Comparison of ENCODE assay signal across 10 mouse cellular contexts in the genomic region with DNA sequence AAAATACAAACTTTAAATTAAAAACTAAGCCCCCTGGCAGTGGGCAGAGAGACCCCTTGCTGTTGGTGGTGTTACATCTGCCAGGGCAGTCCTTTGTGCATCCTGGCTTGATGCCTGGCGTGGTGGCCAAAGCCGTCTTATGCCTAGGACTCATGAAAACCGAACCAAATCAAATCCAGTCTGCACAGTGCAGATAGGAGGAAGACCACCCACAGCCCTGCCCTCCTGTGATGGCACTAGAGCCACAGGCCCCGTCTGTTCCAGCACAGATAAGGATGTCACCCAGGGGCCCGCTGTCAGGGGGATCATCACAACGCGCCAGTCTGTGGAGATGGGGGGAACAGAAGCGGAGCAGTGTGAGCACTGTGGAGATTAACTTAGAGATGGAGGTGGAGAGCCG. TPM values are rescaled to one million over a fixed set of nuclear protein-coding genes. Genes with fewer than 3 reads are reported as not detected.
A peak's percentile ranks its signal among the peaks of the same experiment; 100 is the strongest.
DNase-seq lines count a peak whose midpoint lies in the region; ATAC-seq and TF ChIP-seq lines count a peak whose summit lies in the region.
"Had no signal": no experiment of that assay in that cellular context is flagged by ENCODE, and none has a peak within 500 bp of the region (broad histone marks: within the 10 kb centered on the region; RNA-seq: fewer than 3 reads in every experiment).

No protein-coding gene starts in this region.

- no peak for ATAC-seq in hindbrain, embryonic 13.5 days (ENCODE audit: low FRiP score)
- ATAC-seq in hindbrain, embryonic 11.5 days (ENCODE audit: low FRiP score): no peak
- ATAC-seq in liver, embryonic 15.5 days (ENCODE audit: insufficient read depth): peak; percentile 59
- ATAC-seq: midbrain, embryonic 13.5 days had no signal

- TF ChIP-seq CTCF in CH12.LX (conservative IDR thresholded peaks at IDR 0.05 in 1 of 2, IDR thresholded peaks at IDR 0.05 in 1 of 2; ENCODE audit: low read depth in 2 of 2, low read length in 2 of 2): no peak
- TF ChIP-seq CTCF in cerebellum, adult 2 months (IDR thresholded peaks at IDR 0.05; ENCODE audit: borderline replicate concordance, insufficient read depth, low read depth, low read length): no peak

- peaks cover 30% of the 10 kb centered on the region for H3K79me2 ChIP-seq in CH12.LX (replicated peaks; ENCODE audit: control insufficient read depth, extremely low read depth, insufficient read depth, poor library complexity, severe bottlenecking)

- TF ChIP-seq POLR2A in CH12.LX (IDR thresholded peaks at IDR 0.05; ENCODE audit: low read depth, low read length): no peak
- no peak for TF ChIP-seq POLR2A in cerebellum, adult 2 months (IDR thresholded peaks at IDR 0.05; ENCODE audit: borderline replicate concordance, insufficient read depth, low read length)

- H3K4me1 ChIP-seq in hindbrain, embryonic 13.5 days (replicated peaks): peaks cover 41% of the 10 kb centered on the region
- H3K4me1 ChIP-seq in hindbrain, embryonic 11.5 days (replicated peaks; ENCODE audit: control insufficient read depth, insufficient read depth, low read length): peaks cover 3% of the 10 kb centered on the region
- peaks cover 35 to 70% of the 10 kb centered on the region in 2 experiments for H3K4me1 ChIP-seq in CH12.LX (ENCODE audit: control insufficient read depth in 1 of 2, insufficient read depth in 2 of 2)
- peaks cover 100% of the 10 kb centered on the region for H3K4me1 ChIP-seq in liver, embryonic 15.5 days (replicated peaks)
- peaks cover 11% of the 10 kb centered on the region; the same call in 1 of the 2 replicates for H3K4me1 ChIP-seq in cerebellum, adult 2 months (ENCODE audit: control insufficient read depth, insufficient read depth, low read length)

- H3K4me3 ChIP-seq in hindbrain, embryonic 13.5 days: no peak overlapping the region
- H3K4me3 ChIP-seq in hindbrain, embryonic 11.5 days (ENCODE audit: low read depth, low read length): no peak overlapping the region
- peak overlapping the region in 2 of 3 experiments; percentile 14 to 35 for H3K4me3 ChIP-seq in CH12.LX (replicated peaks in 1 of 3; ENCODE audit: low read depth in 2 of 3, low read length in 2 of 3, poor library complexity in 1 of 3)
- H3K4me3 ChIP-seq in liver, embryonic 15.5 days (replicated peaks): peak overlapping the region; percentile 36
- no peak overlapping the region for H3K4me3 ChIP-seq in cerebellum, adult 2 months (replicated peaks; ENCODE audit: insufficient read depth, low read depth, low read length)
- H3K4me3 ChIP-seq: hindbrain, embryonic 15.5 days; midbrain, embryonic 13.5 days had no signal

- no peak for TF ChIP-seq RAD21 in CH12.LX (IDR thresholded peaks at IDR 0.05; ENCODE audit: low read depth, low read length)

- H3K4me2 ChIP-seq in hindbrain, embryonic 13.5 days: no peak overlapping the region
- H3K4me2 ChIP-seq in hindbrain, embryonic 11.5 days (replicated peaks; ENCODE audit: low read depth, low read length): no peak overlapping the region
- H3K4me2 ChIP-seq in CH12.LX (ENCODE audit: insufficient read depth, low read depth, poor library complexity, severe bottlenecking): peak overlapping the region; percentile 43
- H3K4me2 ChIP-seq in liver, embryonic 15.5 days: peak overlapping the region; percentile 95
- H3K4me2 ChIP-seq: hindbrain, embryonic 15.5 days; midbrain, embryonic 13.5 days had no signal

- H3K9ac ChIP-seq in hindbrain, embryonic 13.5 days: peak overlapping the region; percentile 55
- H3K9ac ChIP-seq in hindbrain, embryonic 11.5 days (ENCODE audit: low read depth, low read length): no peak overlapping the region
- peak overlapping the region; percentile 26; the same call in 1 of the 2 replicates for H3K9ac ChIP-seq in CH12.LX (ENCODE audit: insufficient read depth, low read depth)
- H3K9ac ChIP-seq in liver, embryonic 15.5 days: peak overlapping the region; percentile 52
- H3K9ac ChIP-seq: hindbrain, embryonic 15.5 days; midbrain, embryonic 13.5 days had no signal

- H3K27me3 ChIP-seq in hindbrain, embryonic 13.5 days: no peaks in the 10 kb centered on the region
- no peaks in the 10 kb centered on the region for H3K27me3 ChIP-seq in hindbrain, embryonic 11.5 days (ENCODE audit: control insufficient read depth, insufficient read depth, low read length)
- H3K27me3 ChIP-seq in CH12.LX (replicated peaks): no peaks in the 10 kb centered on the region
- H3K27me3 ChIP-seq in liver, embryonic 15.5 days: no peaks in the 10 kb centered on the region
- no peaks in the 10 kb centered on the region for H3K27me3 ChIP-seq in cerebellum, adult 2 months (ENCODE audit: control insufficient read depth, insufficient read depth, low read length)
- H3K27me3 ChIP-seq: hindbrain, embryonic 15.5 days; midbrain, embryonic 13.5 days had no signal

- no peak for TF ChIP-seq EP300 in CH12.LX (IDR thresholded peaks at IDR 0.05; ENCODE audit: low read length)

- H3K9me3 ChIP-seq in hindbrain, embryonic 13.5 days: no peaks in the 10 kb centered on the region
- H3K9me3 ChIP-seq in hindbrain, embryonic 11.5 days (ENCODE audit: control insufficient read depth, low read length): no peaks in the 10 kb centered on the region
- H3K9me3 ChIP-seq in CH12.LX (replicated peaks; ENCODE audit: low read length): no peaks in the 10 kb centered on the region
- H3K9me3 ChIP-seq in liver, embryonic 15.5 days (replicated peaks): no peaks in the 10 kb centered on the region
- H3K9me3 ChIP-seq: hindbrain, embryonic 15.5 days; midbrain, embryonic 13.5 days had no signal

- in situ Hi-C loops in CH12.LX (cut with MboI; ENCODE audit: low pct_ligation_motif_present, low pct_unique_long_range_greater_than_20kb, low sequenced_read_pairs): loop anchor here (25.0 kb wide), 1 partner anchor 261 kb away; the partner anchor contains the start of gene Tcf3

- WGBS in hindbrain, embryonic 13.5 days: 87% methylated on average over 9 of the region's 9 CpGs
- 89% methylated on average over 9 of the region's 9 CpGs for WGBS in hindbrain, embryonic 11.5 days
- WGBS in liver, embryonic 15.5 days (ENCODE audit: insufficient replicate concordance): 24% methylated on average over 9 of the region's 9 CpGs
- WGBS in cerebellum, adult 2 months: 41% methylated on average over 9 of the region's 9 CpGs

- dilution Hi-C loops in CH12.LX (cut with MboI; ENCODE audit: extremely low pct_ligation_motif_present, extremely low pct_unique_long_range_greater_than_20kb, low sequenced_read_pairs): no loop called here

- DNase-seq in hindbrain, embryonic 11.5 days (ENCODE audit: low spot score): no peak
- no peak for DNase-seq in CH12.LX (ENCODE audit: extremely low read depth)
- DNase-seq in c-Kit-negative CD71-positive TER-119-positive erythroid progenitor cells, embryonic 14.5 days (ENCODE audit: low read depth, low spot score): peak; percentile 66
- DNase-seq in cerebellum, adult 2 months: no peak
- DNase-seq in cerebellum, adult 18-20 months: no peak
- DNase-seq: adrenal gland, adult 2 months had no signal

- peaks cover 28% of the 10 kb centered on the region for H3K36me3 ChIP-seq in hindbrain, embryonic 13.5 days
- peaks cover 5% of the 10 kb centered on the region; the same call in 1 of the 2 replicates for H3K36me3 ChIP-seq in hindbrain, embryonic 11.5 days (ENCODE audit: control insufficient read depth, insufficient read depth, low read length)
- peaks cover 0 to 20% of the 10 kb centered on the region in 2 experiments for H3K36me3 ChIP-seq in CH12.LX (replicated peaks in 1 of 2; ENCODE audit: control insufficient read depth in 1 of 2, insufficient read depth in 1 of 2, low read length in 1 of 2)
- peaks cover 19% of the 10 kb centered on the region for H3K36me3 ChIP-seq in liver, embryonic 15.5 days (replicated peaks)

- no peak overlapping the region for H3K27ac ChIP-seq in hindbrain, embryonic 13.5 days
- no peak overlapping the region for H3K27ac ChIP-seq in hindbrain, embryonic 11.5 days (ENCODE audit: low read depth, low read length)
- H3K27ac ChIP-seq in CH12.LX (ENCODE audit: insufficient read depth, low read depth): peak overlapping the region; percentile 93
- peak overlapping the region; percentile 91 for H3K27ac ChIP-seq in liver, embryonic 15.5 days (replicated peaks)
- H3K27ac ChIP-seq in cerebellum, adult 2 months (ENCODE audit: insufficient read depth, low read length): no peak overlapping the region
- H3K27ac ChIP-seq: hindbrain, embryonic 15.5 days; midbrain, embryonic 13.5 days had no signal

RNA-seq across cellular contexts. Expression of gene Mob3a, which starts 4.0 kb away (rescaled TPM):
- 51.8 and 56.8 TPM in 2 replicates for polyA plus RNA-seq in hindbrain, embryonic 13.5 days (2015; fragmentation: Nextera tagmentation; extraction: Ambion mirVana)
- polyA plus RNA-seq in hindbrain, embryonic 11.5 days (2014; fragmentation: Nextera tagmentation; extraction: Ambion mirVana): 54.4 and 55.6 TPM in 2 replicates
- 56.9 and 71.7 TPM in 2 replicates for total RNA-seq in CH12.LX (2012; rRNA removed)
- 65.2 and 71.4 TPM in 2 replicates for total RNA-seq in CH12.LX (2014; rRNA removed)
- polyA plus RNA-seq in CH12.LX (2012; ENCODE audit: insufficient read length, low read depth): 75.0 and 84.2 TPM in 2 replicates
- polyA plus RNA-seq in liver, embryonic 15.5 days (2015; fragmentation: Nextera tagmentation; extraction: Ambion mirVana): 28.0 and 31.6 TPM in 2 replicates
- polyA plus RNA-seq in cerebellum, adult 2 months (2012; rRNA removed): 12.6 and 14.2 TPM in 2 replicates

RNA-seq across cellular contexts. Expression of gene Izumo4, which starts 4.2 kb away (rescaled TPM):
- polyA plus RNA-seq in hindbrain, embryonic 13.5 days (2015; fragmentation: Nextera tagmentation; extraction: Ambion mirVana): 36.4 and 42.8 TPM in 2 replicates
- 10.3 and 11.4 TPM in 2 replicates for polyA plus RNA-seq in hindbrain, embryonic 11.5 days (2014; fragmentation: Nextera tagmentation; extraction: Ambion mirVana)
- total RNA-seq in CH12.LX (2012; rRNA removed): 8.1 and 9.6 TPM in 2 replicates
- 2.7 and 4.3 TPM in 2 replicates for total RNA-seq in CH12.LX (2014; rRNA removed)
- polyA plus RNA-seq in CH12.LX (2012; ENCODE audit: insufficient read length, low read depth): 5.9 TPM in 2 replicates
- 7.1 and 8.1 TPM in 2 replicates for polyA plus RNA-seq in liver, embryonic 15.5 days (2015; fragmentation: Nextera tagmentation; extraction: Ambion mirVana)
- polyA plus RNA-seq in cerebellum, adult 2 months (2012; rRNA removed): 112 and 117 TPM in 2 replicates

RNA-seq across cellular contexts. Expression of gene Mknk2, which starts 19.9 kb away (rescaled TPM):
- polyA plus RNA-seq in hindbrain, embryonic 13.5 days (2015; fragmentation: Nextera tagmentation; extraction: Ambion mirVana): 55.4 and 56.2 TPM in 2 replicates
- 47.0 and 48.4 TPM in 2 replicates for polyA plus RNA-seq in hindbrain, embryonic 11.5 days (2014; fragmentation: Nextera tagmentation; extraction: Ambion mirVana)
- 91.5 and 110 TPM in 2 replicates for total RNA-seq in CH12.LX (2012; rRNA removed)
- total RNA-seq in CH12.LX (2014; rRNA removed): 121 and 138 TPM in 2 replicates
- polyA plus RNA-seq in CH12.LX (2012; ENCODE audit: insufficient read length, low read depth): 175 and 199 TPM in 2 replicates
- 74.9 and 84.6 TPM in 2 replicates for polyA plus RNA-seq in liver, embryonic 15.5 days (2015; fragmentation: Nextera tagmentation; extraction: Ambion mirVana)
- 59.3 and 64.4 TPM in 2 replicates for polyA plus RNA-seq in cerebellum, adult 2 months (2012; rRNA removed)

RNA-seq across cellular contexts. Expression of gene Btbd2, which starts 40.9 kb away (rescaled TPM):
- 75.7 and 77.8 TPM in 2 replicates for polyA plus RNA-seq in hindbrain, embryonic 13.5 days (2015; fragmentation: Nextera tagmentation; extraction: Ambion mirVana)
- polyA plus RNA-seq in hindbrain, embryonic 11.5 days (2014; fragmentation: Nextera tagmentation; extraction: Ambion mirVana): 36.2 and 47.2 TPM in 2 replicates
- total RNA-seq in CH12.LX (2012; rRNA removed) (19.3 and 26.2 TPM in 2 replicates), CH12.LX (2014; rRNA removed) (10.0 and 11.1 TPM in 2 replicates)
- 18.8 and 19.4 TPM in 2 replicates for polyA plus RNA-seq in CH12.LX (2012; ENCODE audit: insufficient read length, low read depth)
- 14.4 and 15.9 TPM in 2 replicates for polyA plus RNA-seq in liver, embryonic 15.5 days (2015; fragmentation: Nextera tagmentation; extraction: Ambion mirVana)
- 106 and 108 TPM in 2 replicates for polyA plus RNA-seq in cerebellum, adult 2 months (2012; rRNA removed)

RNA-seq across cellular contexts. Expression of gene Ap3d1, which starts 44.3 kb away (rescaled TPM):
- polyA plus RNA-seq in hindbrain, embryonic 13.5 days (2015; fragmentation: Nextera tagmentation; extraction: Ambion mirVana): 100 and 101 TPM in 2 replicates
- polyA plus RNA-seq in hindbrain, embryonic 11.5 days (2014; fragmentation: Nextera tagmentation; extraction: Ambion mirVana): 68.5 and 85.1 TPM in 2 replicates
- total RNA-seq in CH12.LX (2012; rRNA removed) (48.1 and 49.4 TPM in 2 replicates), CH12.LX (2014; rRNA removed) (24.2 and 28.4 TPM in 2 replicates)
- polyA plus RNA-seq in CH12.LX (2012; ENCODE audit: insufficient read length, low read depth): 46.5 and 57.0 TPM in 2 replicates
- polyA plus RNA-seq in liver, embryonic 15.5 days (2015; fragmentation: Nextera tagmentation; extraction: Ambion mirVana): 20.2 and 21.8 TPM in 2 replicates
- polyA plus RNA-seq in cerebellum, adult 2 months (2012; rRNA removed): 175 and 189 TPM in 2 replicates

Comparison
In these comparisons a context has a peak if more than half of its experiments do, and no peak if none do; other contexts are left out.
1. H3K27ac ChIP-seq: peak in CH12.LX (single experiment) and liver, embryonic 15.5 days (single experiment); none in hindbrain, embryonic 13.5 days (single experiment), hindbrain, embryonic 11.5 days (single experiment) and cerebellum, adult 2 months (single experiment).
2. H3K4me2 ChIP-seq: peak in CH12.LX (single experiment) and liver, embryonic 15.5 days (single experiment); none in hindbrain, embryonic 13.5 days (single experiment) and hindbrain, embryonic 11.5 days (single experiment).
3. H3K4me3 ChIP-seq: peak in CH12.LX (2 of 3) and liver, embryonic 15.5 days (single experiment); none in hindbrain, embryonic 13.5 days (single experiment), hindbrain, embryonic 11.5 days (single experiment) and cerebellum, adult 2 months (single experiment).